Mouse (Mus musculus): ENCODE results near the gene Natd1. TPM values are rescaled to one million over a fixed set of nuclear protein-coding genes. Genes with fewer than 3 reads are reported as not detected.
"Not testable (repeated sequence)": the region's sequence is repeated elsewhere in the genome, so short reads cannot be mapped to it uniquely, and the experiment has no call there.

The Natd1 gene
- total and polyA plus RNA-seq, 2 experiments: 1.1 to 6.6 TPM

- no peaks in the 10 kb centered on the region for H3K27me3 ChIP-seq (ENCODE audit: control insufficient read depth, insufficient read depth, low read length)
- H3K4me3 ChIP-seq (ENCODE audit: insufficient read depth, low read depth, low read length): no peak overlapping the region
- H3K36me3 ChIP-seq (ENCODE audit: control insufficient read depth, insufficient read depth, low read length): peaks cover 3% of the 10 kb centered on the region; the same call in 1 of the 2 replicates
- no peaks in the 10 kb centered on the region for H3K79me2 ChIP-seq (ENCODE audit: control insufficient read depth, insufficient read depth, low read length)
- DNase-seq (ENCODE audit: extremely low read depth, low read depth, low spot score): no peak
- TF ChIP-seq CTCF (IDR thresholded peaks at IDR 0.05; ENCODE audit: low read depth, low read length): no peak
- no peak for TF ChIP-seq POLR2A (IDR thresholded peaks at IDR 0.05; ENCODE audit: extremely low read depth, insufficient read depth, low read length)
- H3K27ac ChIP-seq (replicated peaks; ENCODE audit: insufficient read depth, low read depth, low read length): no peak overlapping the region
- H3K4me1 ChIP-seq (ENCODE audit: control insufficient read depth, insufficient read depth, low read length): peaks cover 10% of the 10 kb centered on the region; the same call in 1 of the 2 replicates
- no peak overlapping the region for H3K9ac ChIP-seq (ENCODE audit: low read depth, low read length)
- 62% methylated on average over 7 of the region's 7 CpGs for WGBS
Measured at GRCm38 (mm10) chr11:60902001-60902400, 12.5 kb downstream of the Natd1 start.

DNA sequence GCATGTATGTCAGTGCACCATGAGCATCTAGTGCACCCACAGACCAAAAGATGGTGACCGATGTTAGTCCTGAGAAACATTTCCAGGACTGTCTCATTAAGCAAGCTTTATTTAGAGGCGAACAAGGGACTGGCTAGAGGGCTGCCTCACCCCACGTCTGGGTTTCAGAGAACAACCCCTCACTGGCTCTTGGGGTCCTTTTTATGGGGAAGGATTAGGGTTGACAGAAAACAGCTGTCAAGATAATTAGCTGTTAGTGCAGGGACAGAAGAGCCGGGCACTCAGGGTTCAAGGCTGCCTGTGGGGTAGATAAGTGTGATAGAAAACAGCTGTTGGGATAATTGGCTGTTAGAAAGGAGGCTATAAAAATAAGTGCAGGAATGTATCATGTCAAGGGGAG, 18.6 kb downstream of the Natd1 start:
- no peak for TF ChIP-seq POLR2A (IDR thresholded peaks at IDR 0.05; ENCODE audit: extremely low read depth, insufficient read depth, low read length)
- no peak for TF ChIP-seq CTCF (IDR thresholded peaks at IDR 0.05; ENCODE audit: low read depth, low read length)

GRCm38 (mm10) chr11:60890744-60891143, 23.8 kb downstream of the Natd1 start:
- no peaks in the 10 kb centered on the region for H3K79me2 ChIP-seq (ENCODE audit: control insufficient read depth, insufficient read depth, low read length)
- WGBS: 81% methylated on average over 3 of the region's 3 CpGs
- no peak overlapping the region for H3K9ac ChIP-seq (ENCODE audit: low read depth, low read length)
- no peak overlapping the region for H3K4me3 ChIP-seq (ENCODE audit: insufficient read depth, low read depth, low read length)
- no peak overlapping the region for H3K27ac ChIP-seq (replicated peaks; ENCODE audit: insufficient read depth, low read depth, low read length)
- no peak for TF ChIP-seq POLR2A (IDR thresholded peaks at IDR 0.05; ENCODE audit: extremely low read depth, insufficient read depth, low read length)
- no peaks in the 10 kb centered on the region for H3K4me1 ChIP-seq (ENCODE audit: control insufficient read depth, insufficient read depth, low read length)
- DNase-seq (ENCODE audit: extremely low read depth, low read depth, low spot score): no peak
- no peaks in the 10 kb centered on the region for H3K27me3 ChIP-seq (ENCODE audit: control insufficient read depth, insufficient read depth, low read length)
- no peaks in the 10 kb centered on the region for H3K36me3 ChIP-seq (ENCODE audit: control insufficient read depth, insufficient read depth, low read length)

More for the DNA sequence above, 18.6 kb downstream of the Natd1 start:
- Histone ChIP-seq H3K79me2 (ENCODE audit: control insufficient read depth, insufficient read depth, low read length) (no peaks in the 10 kb centered on the region), H3K27me3 (ENCODE audit: control insufficient read depth, insufficient read depth, low read length) (no peaks in the 10 kb centered on the region), H3K4me3 (ENCODE audit: insufficient read depth, low read depth, low read length) (no peak overlapping the region), H3K36me3 (ENCODE audit: control insufficient read depth, insufficient read depth, low read length) (no peaks in the 10 kb centered on the region), H3K9ac (ENCODE audit: low read depth, low read length) (no peak overlapping the region), H3K27ac (replicated peaks; ENCODE audit: insufficient read depth, low read depth, low read length) (no peak overlapping the region), H3K4me1 (ENCODE audit: control insufficient read depth, insufficient read depth, low read length) (no peaks in the 10 kb centered on the region)
- peak; percentile 35 for DNase-seq (ENCODE audit: extremely low read depth, low read depth, low spot score)
- WGBS: 66% methylated on average over 4 of the region's 4 CpGs

DNA sequence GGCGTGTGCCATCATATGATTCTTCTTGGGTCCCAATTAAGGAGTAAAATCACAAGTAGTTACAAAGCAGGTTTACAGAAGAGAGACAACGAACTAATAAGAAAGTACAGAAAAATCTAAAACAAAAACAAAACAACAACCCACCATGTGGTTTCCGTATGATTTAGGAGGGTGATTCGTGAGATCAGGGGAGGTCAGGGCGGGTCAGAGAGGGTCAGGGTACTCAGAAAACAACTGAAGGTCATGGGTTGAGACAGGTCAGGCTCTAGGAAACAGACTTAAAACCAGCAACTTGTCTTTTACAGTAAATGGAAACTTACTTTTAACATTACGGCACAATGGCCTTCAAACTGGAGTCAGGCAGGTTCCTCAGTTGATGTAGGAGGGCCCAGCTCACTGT, 24.3 kb downstream of the Natd1 start:
- H3K27ac ChIP-seq (replicated peaks; ENCODE audit: insufficient read depth, low read depth, low read length): no peak overlapping the region
- no peak for DNase-seq (ENCODE audit: extremely low read depth, low read depth, low spot score)
- WGBS: 65% methylated on average over 6 of the region's 6 CpGs
- no peak overlapping the region for H3K4me3 ChIP-seq (ENCODE audit: insufficient read depth, low read depth, low read length)
- H3K27me3 ChIP-seq (ENCODE audit: control insufficient read depth, insufficient read depth, low read length): no peaks in the 10 kb centered on the region
- no peak for TF ChIP-seq CTCF (IDR thresholded peaks at IDR 0.05; ENCODE audit: low read depth, low read length)
- no peak for TF ChIP-seq POLR2A (IDR thresholded peaks at IDR 0.05; ENCODE audit: extremely low read depth, insufficient read depth, low read length)
- no peak overlapping the region for H3K9ac ChIP-seq (ENCODE audit: low read depth, low read length)
- no peaks in the 10 kb centered on the region for H3K79me2 ChIP-seq (ENCODE audit: control insufficient read depth, insufficient read depth, low read length)
- no peaks in the 10 kb centered on the region for H3K4me1 ChIP-seq (ENCODE audit: control insufficient read depth, insufficient read depth, low read length)
- no peaks in the 10 kb centered on the region for H3K36me3 ChIP-seq (ENCODE audit: control insufficient read depth, insufficient read depth, low read length)

- H3K36me3 ChIP-seq (ENCODE audit: control insufficient read depth, insufficient read depth, low read length): no peaks in the 10 kb centered on the region
- no peak overlapping the region for H3K4me3 ChIP-seq (ENCODE audit: insufficient read depth, low read depth, low read length)
- no peak overlapping the region for H3K9ac ChIP-seq (ENCODE audit: low read depth, low read length)
- no peaks in the 10 kb centered on the region for H3K4me1 ChIP-seq (ENCODE audit: control insufficient read depth, insufficient read depth, low read length)
- no peaks in the 10 kb centered on the region for H3K79me2 ChIP-seq (ENCODE audit: control insufficient read depth, insufficient read depth, low read length)
- peak; percentile 32 for DNase-seq (ENCODE audit: extremely low read depth, low read depth, low spot score)
- TF ChIP-seq CTCF (IDR thresholded peaks at IDR 0.05; ENCODE audit: low read depth, low read length) (no peak), POLR2A (IDR thresholded peaks at IDR 0.05; ENCODE audit: extremely low read depth, insufficient read depth, low read length) (no peak)
- no peaks in the 10 kb centered on the region for H3K27me3 ChIP-seq (ENCODE audit: control insufficient read depth, insufficient read depth, low read length)
- 52% methylated on average over 2 of the region's 2 CpGs for WGBS
- H3K27ac ChIP-seq (replicated peaks; ENCODE audit: insufficient read depth, low read depth, low read length): no peak overlapping the region
Measured at GRCm38 (mm10) chr11:60889861-60890260, 24.7 kb downstream of the Natd1 start.

- not testable (repeated sequence) for H3K27ac ChIP-seq (replicated peaks; ENCODE audit: insufficient read depth, low read depth, low read length); DNase-seq (ENCODE audit: extremely low read depth, low read depth, low spot score); H3K4me1 ChIP-seq (ENCODE audit: control insufficient read depth, insufficient read depth, low read length); H3K9ac ChIP-seq (ENCODE audit: low read depth, low read length); H3K79me2 ChIP-seq (ENCODE audit: control insufficient read depth, insufficient read depth, low read length); H3K27me3 ChIP-seq (ENCODE audit: control insufficient read depth, insufficient read depth, low read length); H3K4me3 ChIP-seq (ENCODE audit: insufficient read depth, low read depth, low read length); H3K36me3 ChIP-seq (ENCODE audit: control insufficient read depth, insufficient read depth, low read length)
- WGBS: 94% methylated on average over 3 of the region's 3 CpGs
Measured at GRCm38 (mm10) chr11:60886986-60887385, 27.6 kb downstream of the Natd1 start.

All from liver, adult 2 months (tissue).